Mouse (Mus musculus) adrenal gland, postnatal 14 days (tissue): ENCODE results near the gene Gm4340. TPM values are rescaled to one million over a fixed set of nuclear protein-coding genes. Genes with fewer than 3 reads are reported as not detected.
"Not testable (repeated sequence)": the region's sequence is repeated elsewhere in the genome, so short reads cannot be mapped to it uniquely, and the experiment has no call there.

ENCODE experiments used
- DNase-seq: peaks from one replicate; pipeline ENCODE4 v3.0.0; 2021; ENCODE audit warnings: mixed read lengths
- long read RNA-seq, 2 experiments: library from polyadenylated mRNA; stranded (forward); transcript quantifications; one replicate each; pipeline ENCODE4 v2.0.0; 2021
- total RNA-seq: library from RNA; stranded (reverse); gene quantifications from 2 replicates; pipeline ENCODE4 v1.2.3, GENCODE M21; 2021

Gm4340 gene
- total RNA-seq, result not detected in 2 replicates
- long read RNA-seq, experiment 1, result 0 reads
- long read RNA-seq, experiment 2, result 0 reads

GRCm38 (mm10) chr10:104193742-104194141 lies at the start of gene Gm4340:
Gm4340 (plus strand) TSS chr10:104194042.
- not testable (repeated sequence) for DNase-seq

GRCm38 (mm10) chr10:104151197-104151596 lies 42.6 kb upstream of the Gm4340 start, which contains the start of gene Gm6763:
Gm6763 (plus strand) TSS chr10:104151497.
- not testable (repeated sequence) for DNase-seq

- DNase-seq, result not testable (repeated sequence)
Observed at GRCm38 (mm10) chr10:104159706-104160105, 34.1 kb upstream of the Gm4340 start, which contains the start of gene Gm8764. Gm8764 (plus strand) TSS chr10:104160006.

- not testable (repeated sequence) for DNase-seq
Observed at GRCm38 (mm10) chr10:104168215-104168614, 25.6 kb upstream of the Gm4340 start, which contains the start of gene Gm21304. Gm21304 (plus strand) TSS chr10:104168515.

- DNase-seq, result not testable (repeated sequence)
Observed at GRCm38 (mm10) chr10:104176724-104177123, 17.1 kb upstream of the Gm4340 start, which contains the start of gene Gm21312. Gm21312 (plus strand) TSS chr10:104177024.

GRCm38 (mm10) chr10:104185233-104185632 lies 8.6 kb upstream of the Gm4340 start, which contains the start of gene Gm20765:
Gm20765 (plus strand) TSS chr10:104185533.
- DNase-seq, result not testable (repeated sequence)

GRCm38 (mm10) chr10:104209655-104210054 lies 15.8 kb downstream of the Gm4340 start:
- DNase-seq, result no peak

GRCm38 (mm10) chr10:104210268-104210990 lies 16.6 kb downstream of the Gm4340 start:
- DNase-seq, result no peak

GRCm38 (mm10) chr10:104214527-104214926 lies 20.7 kb downstream of the Gm4340 start:
- no peak for DNase-seq

GRCm38 (mm10) chr10:104220303-104221021 lies 26.6 kb downstream of the Gm4340 start:
- no peak for DNase-seq

Other genes with a start within 250 kb of the Gm4340 start
- gene Gm21293, start 51.1 kb upstream of the Gm4340 start, total RNA-seq, result not detected in 2 replicates
- not detected in 2 replicates for gene Gm6763, start 42.5 kb upstream of the Gm4340 start, total RNA-seq
- gene Gm8764, start 34.0 kb upstream of the Gm4340 start, total RNA-seq, result not detected in 2 replicates
- gene Gm21304, start 25.5 kb upstream of the Gm4340 start, total RNA-seq, result not detected in 2 replicates
- not detected in 2 replicates for gene Gm21312, start 17.0 kb upstream of the Gm4340 start, total RNA-seq
- gene Gm20765, start 8.5 kb upstream of the Gm4340 start, total RNA-seq, result not detected in 2 replicates